Mouse (Mus musculus): ENCODE data around the gene Plxna4.
"Not testable (repeated sequence)": the region's sequence is repeated elsewhere in the genome, so short reads cannot be mapped to it uniquely, and the experiment has no call there.

The Plxna4 gene

GRCm38 (mm10) chr6:32533962-32534740 lies 53.8 kb downstream of the Plxna4 start:
- DNase-seq: no peak

GRCm38 (mm10) chr6:32528081-32528570 lies 59.9 kb downstream of the Plxna4 start:
- DNase-seq: no peak

GRCm38 (mm10) chr6:32527518-32527917 lies 60.5 kb downstream of the Plxna4 start:
- no peak for DNase-seq

GRCm38 (mm10) chr6:32526762-32527161 lies 61.2 kb downstream of the Plxna4 start:
- DNase-seq: no peak

GRCm38 (mm10) chr6:32520097-32520496 lies 67.9 kb downstream of the Plxna4 start:
- DNase-seq: peak; percentile 51

- DNase-seq: no peak
These were observed 69.4 kb downstream of the Plxna4 start for GRCm38 (mm10) chr6:32518617-32519016.

GRCm38 (mm10) chr6:32514096-32514495 lies 73.9 kb downstream of the Plxna4 start:
- no peak for DNase-seq

GRCm38 (mm10) chr6:32512010-32512409 lies 76.0 kb downstream of the Plxna4 start:
- no peak for DNase-seq

- peak; percentile 60 for DNase-seq
These were observed 77.1 kb downstream of the Plxna4 start for GRCm38 (mm10) chr6:32510924-32511323.

- no peak for DNase-seq
These were observed 77.5 kb downstream of the Plxna4 start for GRCm38 (mm10) chr6:32510491-32510890.

- DNase-seq: no peak
These were observed 78.9 kb downstream of the Plxna4 start for GRCm38 (mm10) chr6:32509046-32509445.

GRCm38 (mm10) chr6:32504963-32505362 lies 83.0 kb downstream of the Plxna4 start:
- no peak for DNase-seq

- not testable (repeated sequence) for DNase-seq
These were observed 86.8 kb downstream of the Plxna4 start for GRCm38 (mm10) chr6:32501186-32501585.

- DNase-seq: no peak
These were observed 89.9 kb downstream of the Plxna4 start for GRCm38 (mm10) chr6:32498106-32498505.

GRCm38 (mm10) chr6:32496109-32496508 lies 91.9 kb downstream of the Plxna4 start:
- peak; percentile 98 for DNase-seq

- no peak for DNase-seq
These were observed 92.5 kb downstream of the Plxna4 start for GRCm38 (mm10) chr6:32495532-32495931.

- DNase-seq: no peak
These were observed 94.4 kb downstream of the Plxna4 start for GRCm38 (mm10) chr6:32493557-32493956.

- no peak for DNase-seq
These were observed 100.9 kb downstream of the Plxna4 start for GRCm38 (mm10) chr6:32487121-32487520.

- DNase-seq: no peak
These were observed 105.5 kb downstream of the Plxna4 start for GRCm38 (mm10) chr6:32482469-32482868.

- DNase-seq: no peak
These were observed 107.3 kb downstream of the Plxna4 start for GRCm38 (mm10) chr6:32480741-32481140.

GRCm38 (mm10) chr6:32479765-32480164 lies 108.2 kb downstream of the Plxna4 start:
- DNase-seq: no peak

GRCm38 (mm10) chr6:32479193-32479758 lies 108.7 kb downstream of the Plxna4 start:
- DNase-seq: peak; percentile 87

GRCm38 (mm10) chr6:32475958-32476357 lies 112.0 kb downstream of the Plxna4 start:
- DNase-seq: no peak

- no peak for DNase-seq
These were observed 115.9 kb downstream of the Plxna4 start for GRCm38 (mm10) chr6:32472062-32472461.
